Mouse (Mus musculus) liver, adult 2 months (tissue): Measurements from ENCODE around the gene Ncam1. TPM values are rescaled to one million over a fixed set of nuclear protein-coding genes. Genes with fewer than 3 reads are reported as not detected.

Source experiments
- DNase-seq: peaks from one replicate; pipeline ENCODE4 v3.0.0-alpha.2; 2011; ENCODE audit warnings: low read depth, low spot score; ENCODE audit errors: extremely low read depth
- H3K27ac ChIP-seq: fragments of 200-500 bp; replicated peaks from 2 replicates; pipeline ENCODE4 v1.5.1; 2012; ENCODE audit warnings: low read depth, mild to moderate bottlenecking, control low read depth, inconsistent platforms, low read length; ENCODE audit not compliant: insufficient read depth
- H3K27me3 ChIP-seq: fragments of 200-500 bp; 2 replicates; pipeline ENCODE4 v1.6.1; 2012; ENCODE audit warnings: mild to moderate bottlenecking, moderate library complexity, low read length, inconsistent platforms; ENCODE audit not compliant: control insufficient read depth, insufficient read depth
- H3K36me3 ChIP-seq: fragments of 200-500 bp; 2 replicates; pipeline ENCODE4 v1.6.1; 2012; ENCODE audit warnings: low read length, inconsistent platforms; ENCODE audit not compliant: control insufficient read depth, insufficient read depth
- H3K4me1 ChIP-seq: fragments of 200-500 bp; 2 replicates; pipeline ENCODE4 v1.6.1; 2011; ENCODE audit warnings: low read length; ENCODE audit not compliant: control insufficient read depth, insufficient read depth
- H3K4me3 ChIP-seq: fragments of 200-500 bp; 2 replicates; pipeline ENCODE4 v1.5.1; 2011; ENCODE audit warnings: low read depth, mild to moderate bottlenecking, control low read depth, low read length, moderate library complexity; ENCODE audit not compliant: insufficient read depth
- H3K79me2 ChIP-seq: fragments of 200-500 bp; 2 replicates; pipeline ENCODE4 v1.6.1; 2012; ENCODE audit warnings: inconsistent platforms, mild to moderate bottlenecking, low read length, moderate library complexity; ENCODE audit not compliant: control insufficient read depth, insufficient read depth
- H3K9ac ChIP-seq: fragments of 200-500 bp; 2 replicates; pipeline ENCODE4 v1.6.1; 2012; ENCODE audit warnings: low read depth, mild to moderate bottlenecking, control low read depth, inconsistent platforms, low read length
- CTCF ChIP-seq: fragments of 200-500 bp; IDR thresholded peaks from 2 replicates; pipeline ENCODE4 v1.5.1; 2011; ENCODE audit warnings: low read depth, low read length, control low read depth
- POLR2A ChIP-seq: fragments of 200-500 bp; IDR thresholded peaks from 2 replicates; pipeline ENCODE4 v1.6.1; 2011; ENCODE audit warnings: low read length, control low read depth; ENCODE audit not compliant: insufficient read depth; ENCODE audit errors: extremely low read depth
- WGBS: fragments of 180-500 bp; shearing (Covaris S2); methylation state at CpG from one replicate; pipeline ENCODE4 v1.1.7; 2018; 5-methylcytosine and 5-hydroxymethylcytosine counted together
- polyA plus RNA-seq: library from polyadenylated mRNA; depleted of rRNA; stranded (reverse); fragments of >200 nt; gene quantifications from 2 replicates; pipeline ENCODE4 v1.2.3, GENCODE M21; 2012
- total RNA-seq: library from RNA; depleted of rRNA; stranded (reverse); fragments of >200 nt; gene quantifications from 2 replicates; pipeline ENCODE4 v1.2.3, GENCODE M21; 2014

Gene Ncam1
- total and polyA plus RNA-seq, 2 experiments: 0.07 to 0.18 TPM

GRCm38 (mm10) chr9:49493979-49494649, 304.6 kb downstream of the Ncam1 start:
- peak; percentile 42 for DNase-seq
- H3K79me2 ChIP-seq: no peaks in the 10 kb centered on the region
- TF ChIP-seq POLR2A: no peak
- peak; percentile 82 for TF ChIP-seq CTCF
- no peak overlapping the region for H3K4me3 ChIP-seq
- H3K27ac ChIP-seq: no peak overlapping the region
- 3% methylated on average over 4 of the region's 4 CpGs for WGBS
- H3K36me3 ChIP-seq: no peaks in the 10 kb centered on the region
- no peak overlapping the region for H3K9ac ChIP-seq
- no peaks in the 10 kb centered on the region for H3K4me1 ChIP-seq
- H3K27me3 ChIP-seq: no peaks in the 10 kb centered on the region

- WGBS: 78% methylated on average over 4 of the region's 4 CpGs
These were observed 308.1 kb downstream of the Ncam1 start for GRCm38 (mm10) chr9:49490609-49491008.

GRCm38 (mm10) chr9:49488912-49489895, 309.5 kb downstream of the Ncam1 start:
- 30% methylated on average over 16 of the region's 16 CpGs for WGBS

More at GRCm38 (mm10) chr9:49490609-49491008, 308.1 kb downstream of the Ncam1 start:
- DNase-seq: no peak
- Histone ChIP-seq H3K79me2 (no peaks in the 10 kb centered on the region), H3K4me1 (no peaks in the 10 kb centered on the region), H3K9ac (no peak overlapping the region), H3K4me3 (no peak overlapping the region), H3K27me3 (no peaks in the 10 kb centered on the region), H3K27ac (no peak overlapping the region), H3K36me3 (no peaks in the 10 kb centered on the region)
- TF ChIP-seq CTCF (no peak), POLR2A (no peak)

DNA sequence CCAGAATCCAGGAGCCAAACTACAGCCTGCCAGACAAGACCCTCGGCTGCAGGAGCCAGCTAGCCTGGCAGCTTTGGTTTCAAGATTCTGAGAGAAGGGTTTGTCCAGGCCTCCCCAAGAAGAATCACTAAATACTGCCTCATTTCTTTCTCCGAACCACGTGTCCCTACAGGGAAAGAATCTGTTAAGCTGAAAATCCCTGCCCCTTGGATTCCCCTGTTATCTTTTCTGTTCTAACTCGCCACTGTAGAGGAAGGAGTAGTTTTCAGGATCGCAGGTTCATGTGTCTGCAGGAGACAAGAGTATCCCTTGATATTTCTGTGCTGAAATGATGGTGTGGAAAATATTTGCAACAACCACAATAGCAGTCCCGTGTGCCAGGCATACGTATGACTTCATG, 310.5 kb downstream of the Ncam1 start:
- no peaks in the 10 kb centered on the region for H3K27me3 ChIP-seq
- no peaks in the 10 kb centered on the region for H3K4me1 ChIP-seq
- H3K36me3 ChIP-seq: no peaks in the 10 kb centered on the region
- H3K79me2 ChIP-seq: no peaks in the 10 kb centered on the region
- H3K9ac ChIP-seq: no peak overlapping the region
- H3K27ac ChIP-seq: no peak overlapping the region
- DNase-seq: no peak
- no peak overlapping the region for H3K4me3 ChIP-seq
- TF ChIP-seq CTCF: no peak
- TF ChIP-seq POLR2A: no peak
- WGBS: 68% methylated on average over 7 of the region's 7 CpGs

More at GRCm38 (mm10) chr9:49488912-49489895, 309.5 kb downstream of the Ncam1 start:
- H3K27me3 ChIP-seq: no peaks in the 10 kb centered on the region
- peak; percentile 31 for DNase-seq
- no peak overlapping the region for H3K9ac ChIP-seq
- TF ChIP-seq CTCF: peak; percentile 100
- no peak for TF ChIP-seq POLR2A
- no peak overlapping the region for H3K27ac ChIP-seq
- no peaks in the 10 kb centered on the region for H3K79me2 ChIP-seq
- H3K4me3 ChIP-seq: no peak overlapping the region; the same call in 1 of the 2 replicates
- no peaks in the 10 kb centered on the region for H3K4me1 ChIP-seq
- H3K36me3 ChIP-seq: no peaks in the 10 kb centered on the region

GRCm38 (mm10) chr9:49487657-49487943, 311.1 kb downstream of the Ncam1 start:
- no peaks in the 10 kb centered on the region for H3K79me2 ChIP-seq
- WGBS: 80% methylated on average over 6 of the region's 6 CpGs
- no peak overlapping the region for H3K4me3 ChIP-seq
- TF ChIP-seq CTCF: no peak
- TF ChIP-seq POLR2A: no peak
- no peak overlapping the region for H3K27ac ChIP-seq
- no peaks in the 10 kb centered on the region for H3K27me3 ChIP-seq
- no peaks in the 10 kb centered on the region for H3K36me3 ChIP-seq
- H3K9ac ChIP-seq: no peak overlapping the region
- DNase-seq: no peak
- H3K4me1 ChIP-seq: no peaks in the 10 kb centered on the region
